Mouse (Mus musculus) brain, embryonic 14.5 days (tissue): ENCODE measurements around the gene Eipr1.

ENCODE experiments used
- CTCF ChIP-seq: fragments of 200-500 bp; IDR thresholded peaks from 2 replicates; pipeline ENCODE4 v1.5.1; 2012; ENCODE audit warnings: inconsistent platforms, mild to moderate bottlenecking, moderate library complexity, borderline replicate concordance; ENCODE audit not compliant: insufficient read depth, insufficient read length; ENCODE audit errors: extremely low read depth
- POLR2A ChIP-seq: fragments of 200-500 bp; IDR thresholded peaks from 2 replicates; pipeline ENCODE4 v1.6.1; 2012; ENCODE audit warnings: mild to moderate bottlenecking, inconsistent platforms, borderline replicate concordance; ENCODE audit not compliant: poor library complexity, insufficient read depth, insufficient read length, severe bottlenecking; ENCODE audit errors: extremely low read depth

GRCm38 (mm10) chr12:28724366-28724765 is 27.2 kb upstream of the Eipr1 start:
- TF ChIP-seq POLR2A (no peak), CTCF (no peak)
